Mouse (Mus musculus) left cerebral cortex, adult 6 months (tissue): ENCODE results near the gene Clec4a4. TPM values are rescaled to one million over a fixed set of nuclear protein-coding genes. Genes with fewer than 3 reads are reported as not detected.

ENCODE experiments used
- long read RNA-seq, 2 experiments: library from polyadenylated mRNA; unstranded; transcript quantifications; one replicate each; pipeline ENCODE4 v2.0.0; 2019 to 2020
- polyA plus RNA-seq: library from polyadenylated mRNA; unstranded; fragments of <200 nt; fragmentation: Nextera tagmentation; gene quantifications from 2 replicates; pipeline ENCODE4 v1.2.3, GENCODE M21; 2021

The Clec4a4 gene
- not detected in 2 replicates for polyA plus RNA-seq
- long read RNA-seq, experiment 1 = 0 reads
- long read RNA-seq, experiment 2 = 0 reads

GRCm38 (mm10) chr6:122989876-122990437 is at the start of gene Clec4a4:
Gene Clec4a4, plus strand, starts transcription at chr6:122990367.

GRCm38 (mm10) chr6:122952401-122952800 is 37.8 kb upstream of the Clec4a4 start, which contains the start of gene Clec4a3:
Gene Clec4a3, plus strand, starts transcription at chr6:122952515.

GRCm38 (mm10) chr6:123049742-123050372 is 59.7 kb downstream of the Clec4a4 start, which contains the start of gene Clec4b1:
Gene Clec4b1, plus strand, starts transcription at chr6:123049962.

Other genes with a start within 250 kb of the Clec4a4 start
- 26.6 and 28.1 TPM in 2 replicates for gene Slc2a3, start 188.7 kb upstream of the Clec4a4 start, polyA plus RNA-seq
- 3.8 and 5.0 TPM in 2 replicates for gene Foxj2, start 170.5 kb upstream of the Clec4a4 start, polyA plus RNA-seq
- gene C3ar1, start 134.2 kb upstream of the Clec4a4 start, polyA plus RNA-seq = 1.1 and 1.8 TPM in 2 replicates
- 120 and 147 TPM in 2 replicates for gene Necap1, start 115.9 kb upstream of the Clec4a4 start, polyA plus RNA-seq
- 0.17 and 0.46 TPM in 2 replicates for gene Clec4a1, start 68.5 kb upstream of the Clec4a4 start, polyA plus RNA-seq
- 2.2 and 2.6 TPM in 2 replicates for gene Clec4a3, start 37.9 kb upstream of the Clec4a4 start, polyA plus RNA-seq
- gene Clec4b1, start 59.6 kb downstream of the Clec4a4 start, polyA plus RNA-seq = not detected in 2 replicates
- gene Clec4a2, start 116.1 kb downstream of the Clec4a4 start, polyA plus RNA-seq = 2.3 and 2.5 TPM in 2 replicates
- not detected in 2 replicates for gene Clec4b2, start 182.5 kb downstream of the Clec4a4 start, polyA plus RNA-seq
- 0.88 and 1.3 TPM in 2 replicates for gene Clec4n, start 239.5 kb downstream of the Clec4a4 start, polyA plus RNA-seq